Comparison of ENCODE assay signal across 9 mouse cellular contexts in the genomic region with DNA sequence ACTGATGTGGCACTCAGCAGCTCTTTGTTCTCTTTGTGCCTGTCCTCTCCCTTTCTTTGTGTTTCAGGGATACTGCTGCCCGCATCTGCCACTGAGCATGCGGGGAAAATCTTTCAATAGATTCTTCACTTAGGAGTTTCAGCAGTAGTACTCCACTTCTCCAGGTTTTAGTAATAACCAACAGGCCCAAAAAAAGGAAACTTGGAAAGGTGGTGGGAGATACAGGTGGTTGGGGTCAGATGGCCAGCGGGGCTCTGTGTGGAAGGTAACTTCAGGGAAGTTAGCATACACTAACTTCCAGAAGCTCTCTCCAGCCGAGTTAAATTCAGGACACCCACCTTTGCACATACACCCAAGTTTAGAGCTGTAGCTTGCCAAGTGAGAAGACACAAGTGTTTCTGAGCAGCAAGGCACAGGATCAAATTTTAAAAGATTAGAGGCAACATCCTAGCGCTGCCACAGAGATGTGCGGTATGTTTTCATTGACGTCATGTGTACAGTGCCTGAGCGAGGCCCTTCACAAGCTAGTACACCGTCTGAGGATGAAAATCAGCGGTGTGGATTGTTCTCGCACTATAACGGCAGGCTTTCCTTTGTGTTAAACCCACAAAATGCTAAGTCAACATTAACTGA. TPM values are rescaled to one million over a fixed set of nuclear protein-coding genes. Genes with fewer than 3 reads are reported as not detected.
DNase-seq lines count a peak whose midpoint lies in the region; ATAC-seq and TF ChIP-seq lines count a peak whose summit lies in the region.
"Had no signal": no experiment of that assay in that cellular context is flagged by ENCODE, and none has a peak within 500 bp of the region (broad histone marks: within the 10 kb centered on the region; RNA-seq: fewer than 3 reads in every experiment).

No protein-coding gene starts in this region.

- no peak for TF ChIP-seq CTCF in kidney, postnatal 0 days (IDR thresholded peaks at IDR 0.05; ENCODE audit: low read depth)

- 42% methylated on average over 12 of the region's 12 CpGs for WGBS in embryonic facial prominence, embryonic 11.5 days
- 33% methylated on average over 12 of the region's 12 CpGs for WGBS in kidney, postnatal 0 days
- 29% methylated on average over 12 of the region's 12 CpGs for WGBS in stomach, embryonic 16.5 days

- no peaks in the 10 kb centered on the region; the same call in 1 of the 2 replicates for H3K4me1 ChIP-seq in embryonic facial prominence, embryonic 11.5 days (ENCODE audit: control insufficient read depth, insufficient read depth, low read length)
- H3K4me1 ChIP-seq in kidney, postnatal 0 days (replicated peaks; ENCODE audit: insufficient read depth, low read length) = no peaks in the 10 kb centered on the region
- peaks cover 3% of the 10 kb centered on the region for H3K4me1 ChIP-seq in stomach, embryonic 16.5 days (ENCODE audit: control insufficient read depth, insufficient read depth, low read length)

- no peaks in the 10 kb centered on the region for H3K9me3 ChIP-seq in embryonic facial prominence, embryonic 11.5 days (replicated peaks; ENCODE audit: control insufficient read depth, low read length)
- no peaks in the 10 kb centered on the region for H3K9me3 ChIP-seq in kidney, postnatal 0 days (replicated peaks; ENCODE audit: low read length)
- no peaks in the 10 kb centered on the region for H3K9me3 ChIP-seq in stomach, embryonic 16.5 days (replicated peaks; ENCODE audit: control insufficient read depth, low read length)
- H3K9me3 ChIP-seq: heart, embryonic 15.5 days had no signal

- DNase-seq in testis, postnatal 14 days (ENCODE audit: low spot score) = peak; percentile 3
- no peak for DNase-seq in testis, postnatal 10 days (ENCODE audit: low spot score)
- DNase-seq in embryonic facial prominence, embryonic 11.5 days (ENCODE audit: low spot score) = peak; percentile 67
- DNase-seq in kidney, postnatal 0 days (ENCODE audit: low spot score) = no peak
- no peak for DNase-seq in layer of hippocampus, postnatal 36 days
- no peak for DNase-seq in adrenal gland, adult 8-10 months

- no peak overlapping the region for H3K9ac ChIP-seq in embryonic facial prominence, embryonic 11.5 days (replicated peaks; ENCODE audit: low read length)
- H3K9ac ChIP-seq in kidney, postnatal 0 days (ENCODE audit: low read depth, low read length) = no peak overlapping the region
- H3K9ac ChIP-seq in stomach, embryonic 16.5 days (ENCODE audit: low read length) = no peak overlapping the region
- H3K9ac ChIP-seq: heart, embryonic 15.5 days had no signal

- peaks cover 6% of the 10 kb centered on the region; the same call in 1 of the 2 replicates for H3K27me3 ChIP-seq in embryonic facial prominence, embryonic 11.5 days (ENCODE audit: control insufficient read depth, insufficient read depth, low read length)
- no peaks in the 10 kb centered on the region for H3K27me3 ChIP-seq in kidney, postnatal 0 days (ENCODE audit: insufficient read depth, low read length)
- peaks cover 8% of the 10 kb centered on the region; the same call in 1 of the 2 replicates for H3K27me3 ChIP-seq in stomach, embryonic 16.5 days (ENCODE audit: control insufficient read depth, insufficient read depth, low read length)

- no peak for ATAC-seq in embryonic facial prominence, embryonic 11.5 days (replicated peaks; ENCODE audit: insufficient number of reproducible peaks, low FRiP score, low TSS enrichment, low read depth)
- no peak for ATAC-seq in kidney, postnatal 0 days (replicated peaks; ENCODE audit: low FRiP score, low read depth)
- no peak for ATAC-seq in stomach, embryonic 16.5 days (ENCODE audit: insufficient read depth, low FRiP score)
- no peak for ATAC-seq in erythroid progenitor cell, adult 5-6 weeks (replicated peaks; ENCODE audit: low FRiP score, poor library complexity, severe bottlenecking)

- H3K4me2 ChIP-seq in embryonic facial prominence, embryonic 11.5 days (ENCODE audit: low read depth, low read length) = no peak overlapping the region
- peak overlapping the region; percentile 30; the same call in 1 of the 2 replicates for H3K4me2 ChIP-seq in kidney, postnatal 0 days (ENCODE audit: low read length)
- peak overlapping the region; percentile 20; the same call in 1 of the 2 replicates for H3K4me2 ChIP-seq in stomach, embryonic 16.5 days (ENCODE audit: low read depth, low read length)

- no peaks in the 10 kb centered on the region for H3K36me3 ChIP-seq in embryonic facial prominence, embryonic 11.5 days (replicated peaks; ENCODE audit: control insufficient read depth, insufficient read depth, low read depth, low read length)
- H3K36me3 ChIP-seq in kidney, postnatal 0 days (ENCODE audit: insufficient read depth, low read length) = no peaks in the 10 kb centered on the region
- no peaks in the 10 kb centered on the region for H3K36me3 ChIP-seq in stomach, embryonic 16.5 days (ENCODE audit: control insufficient read depth, insufficient read depth, low read length)
- H3K36me3 ChIP-seq: heart, embryonic 15.5 days had no signal

- H3K27ac ChIP-seq in embryonic facial prominence, embryonic 11.5 days (replicated peaks; ENCODE audit: low read depth, low read length) = no peak overlapping the region
- H3K27ac ChIP-seq in kidney, postnatal 0 days = no peak overlapping the region
- no peak overlapping the region for H3K27ac ChIP-seq in stomach, embryonic 16.5 days (ENCODE audit: low read length)
- H3K27ac ChIP-seq: heart, embryonic 15.5 days had no signal

- H3K4me3 ChIP-seq in embryonic facial prominence, embryonic 11.5 days (ENCODE audit: low read depth, low read length) = no peak overlapping the region
- H3K4me3 ChIP-seq in kidney, postnatal 0 days (replicated peaks; ENCODE audit: low read depth, low read length) = no peak overlapping the region
- no peak overlapping the region; the same call in 1 of the 2 replicates for H3K4me3 ChIP-seq in stomach, embryonic 16.5 days (replicated peaks; ENCODE audit: low read length)

RNA-seq across cellular contexts. Expression of a gene that starts 1.3 kb away (rescaled TPM):
- polyA plus RNA-seq in embryonic facial prominence, embryonic 11.5 days (2014; fragmentation: Nextera tagmentation; extraction: Ambion mirVana) = 4.3 and 5.6 TPM in 2 replicates
- polyA plus RNA-seq in kidney, postnatal 0 days (2015; fragmentation: Nextera tagmentation; extraction: Ambion mirVana) = 2.9 and 3.4 TPM in 2 replicates
- 0.57 and 0.85 TPM in 2 replicates for polyA plus RNA-seq in stomach, embryonic 16.5 days (2015; fragmentation: Nextera tagmentation; extraction: Ambion mirVana)
- total RNA-seq in erythroid progenitor cell, adult 5-6 weeks (2015; ENCODE audit: low replicate concordance) = 2.5 and 2.9 TPM in 2 replicates
- 1.9 and 3.9 TPM in 2 replicates for total RNA-seq in erythroid progenitor cell, adult 5-6 weeks (2017; ENCODE audit: low replicate concordance)
- 10 to 100 TPM; 51.6 to 53.1 TPM for total RNA-seq in layer of hippocampus, postnatal 36 days (2021)
- 1 to 10 TPM; 2.5 to 3.9 (median 3.5) TPM for total RNA-seq in adrenal gland, adult 8-10 months (2022)

Comparison
In these comparisons a context has a peak if more than half of its experiments do, and no peak if none do; other contexts are left out.
1. DNase-seq: peak in testis, postnatal 14 days (single experiment) and embryonic facial prominence, embryonic 11.5 days (single experiment); none in testis, postnatal 10 days (single experiment), kidney, postnatal 0 days (single experiment), layer of hippocampus, postnatal 36 days (0 of 2) and adrenal gland, adult 8-10 months (single experiment).
2. RNA of a gene that starts 1.3 kb away (total RNA-seq): 51.6 to 53.1 TPM in layer of hippocampus, postnatal 36 days; 2.5 to 3.9 TPM in adrenal gland, adult 8-10 months and 1.9 to 3.9 TPM in erythroid progenitor cell, adult 5-6 weeks; every median in the first group is over 10 times any median in the second.